Mouse (Mus musculus): ENCODE results near the gene Gpr158.

GRCm38 (mm10) chr2:21783721-21784120 is 416.4 kb downstream of the Gpr158 start:
- TF ChIP-seq CTCF (IDR thresholded peaks at IDR 0.05; ENCODE audit: low read depth, low read length) (no peak), TAL1 (conservative IDR thresholded peaks at IDR 0.05; ENCODE audit: low read depth, low read length) (no peak), GATA1 (IDR thresholded peaks at IDR 0.05; ENCODE audit: borderline replicate concordance, low read length) (no peak)

All from G1E (cell line).